Mouse (Mus musculus) heart, embryonic 14.5 days (tissue): ENCODE measurements at regions not wholly inside any gene's neighbourhood (a gene's known extent, or its start where the extent isn't known, plus 50 kb on each side); places are given as distances from the start of the nearest gene placed in this dataset.

Source experiments
- ATAC-seq: fragments of 200-750 bp; cut with Nextera tagmentation; 2 replicates; pipeline ENCODE4 v1.8.0; 2017; ENCODE audit warnings: low read depth, moderate TSS enrichment; ENCODE audit not compliant: insufficient number of reproducible peaks, insufficient read depth, low FRiP score
- H3K27ac ChIP-seq, 2 experiments: fragments of 200-500 bp in 1 of 2; fragments of 300-500 bp in 1 of 2; sonication (generic) in 1 of 2; replicated peaks in 1 of 2; 2 replicates each; pipeline ENCODE4 v1.5.1; 2012 to 2014; ENCODE audit warnings: low read depth in 2 of 2, low read length in 2 of 2, control low read depth in 1 of 2, mild to moderate bottlenecking in 1 of 2, mixed read lengths in 1 of 2; ENCODE audit not compliant: control insufficient read depth in 1 of 2, insufficient read depth in 1 of 2
- H3K27me3 ChIP-seq: fragments of 300-500 bp; sonication (generic); 2 replicates; pipeline ENCODE4 v1.6.1; 2014; ENCODE audit warnings: mild to moderate bottlenecking, low read length, control low read depth; ENCODE audit not compliant: control insufficient read depth, insufficient read depth
- H3K36me3 ChIP-seq: fragments of 300-500 bp; sonication (generic); 2 replicates; pipeline ENCODE4 v1.6.1; 2014; ENCODE audit warnings: mild to moderate bottlenecking, control low read depth, low read length, mixed read lengths; ENCODE audit not compliant: control insufficient read depth, insufficient read depth
- H3K4me1 ChIP-seq, 2 experiments: fragments of 200-500 bp in 1 of 2; fragments of 300-500 bp in 1 of 2; sonication (generic) in 1 of 2; 2 replicates each; pipeline ENCODE4 v1.6.1; 2012 to 2014; ENCODE audit warnings: low read length in 2 of 2, control low read depth in 1 of 2, mixed read lengths in 1 of 2; ENCODE audit not compliant: control insufficient read depth in 2 of 2, insufficient read depth in 2 of 2
- H3K4me2 ChIP-seq: fragments of 300-500 bp; sonication (generic); 2 replicates; pipeline ENCODE4 v1.6.1; 2014; ENCODE audit warnings: mild to moderate bottlenecking, low read length
- H3K4me3 ChIP-seq, 2 experiments: fragments of 200-500 bp in 1 of 2; fragments of 300-500 bp in 1 of 2; sonication (generic) in 1 of 2; 2 replicates each; pipeline ENCODE4 v1.5.1; 2012 to 2014; ENCODE audit warnings: low read length in 2 of 2, mild to moderate bottlenecking in 2 of 2, control low read depth in 1 of 2, low read depth in 1 of 2, moderate library complexity in 1 of 2; ENCODE audit not compliant: control insufficient read depth in 1 of 2, insufficient read depth in 1 of 2
- H3K9ac ChIP-seq: fragments of 300-500 bp; sonication (generic); 2 replicates; pipeline ENCODE4 v1.6.1; 2014; ENCODE audit warnings: mild to moderate bottlenecking, low read length
- H3K9me3 ChIP-seq: fragments of 300-500 bp; sonication (generic); 2 replicates; pipeline ENCODE4 v1.6.1; 2016; ENCODE audit warnings: low read length, control low read depth; ENCODE audit not compliant: control insufficient read depth
- WGBS: fragments of 180-500 bp; shearing (Covaris S2); extraction: QIAGEN DNeasy Blood & Tissue Kit; methylation state at CpG from one replicate; pipeline ENCODE4 v1.1.7; 2014; 5-methylcytosine and 5-hydroxymethylcytosine counted together

GRCm38 (mm10) chr16:77502916-77503315 is 99.0 kb downstream of the Gm11146 start:
- H3K27me3 ChIP-seq = no peaks in the 10 kb centered on the region
- peaks cover 0 to 17% of the 10 kb centered on the region in 2 experiments; a peak in 3 of 4 replicates for H3K4me1 ChIP-seq
- H3K9me3 ChIP-seq = no peaks in the 10 kb centered on the region
- H3K4me3 ChIP-seq = peak overlapping the region in 1 of 2 experiments; percentile 27; a peak in 2 of 4 replicates
- H3K27ac ChIP-seq = no peak overlapping the region
- ATAC-seq = no peak
- H3K9ac ChIP-seq = no peak overlapping the region
- H3K4me2 ChIP-seq = peak overlapping the region; percentile 59
- WGBS = 62% methylated on average over 5 of the region's 5 CpGs
- H3K36me3 ChIP-seq = peaks cover 8% of the 10 kb centered on the region; the same call in 1 of the 2 replicates

GRCm38 (mm10) chr16:77502026-77502425 is 99.9 kb downstream of the Gm11146 start:
- Histone ChIP-seq H3K36me3 (peaks cover 8% of the 10 kb centered on the region; the same call in 1 of the 2 replicates), H3K9ac (peak overlapping the region; percentile 68), H3K4me2 (peak overlapping the region; percentile 67), H3K4me1 (peaks cover 0 to 17% of the 10 kb centered on the region in 2 experiments; a peak in 3 of 4 replicates), H3K9me3 (no peaks in the 10 kb centered on the region), H3K4me3 (peak overlapping the region in 1 of 2 experiments; percentile 52; a peak in 2 of 4 replicates), H3K27ac (peak overlapping the region in 1 of 2 experiments; percentile 33; a peak in 1 of 4 replicates), H3K27me3 (no peaks in the 10 kb centered on the region)
- WGBS = 51% methylated on average over 3 of the region's 3 CpGs
- ATAC-seq = no peak

GRCm38 (mm10) chr16:77500981-77501380 is 100.9 kb downstream of the Gm11146 start:
- WGBS = 16% methylated on average over 4 of the region's 4 CpGs
- no peak for ATAC-seq
- peaks cover 8% of the 10 kb centered on the region; the same call in 1 of the 2 replicates for H3K36me3 ChIP-seq

GRCm38 (mm10) chr16:77500413-77500812 is 101.5 kb downstream of the Gm11146 start:
- peak; percentile 84 for ATAC-seq
- Histone ChIP-seq H3K9ac (peak overlapping the region; percentile 78), H3K36me3 (peaks cover 4% of the 10 kb centered on the region; the same call in 1 of the 2 replicates), H3K9me3 (no peaks in the 10 kb centered on the region), H3K4me2 (peak overlapping the region; percentile 67), H3K27ac (peak overlapping the region; percentile 93 to 97), H3K27me3 (no peaks in the 10 kb centered on the region), H3K4me1 (peaks cover 0 to 17% of the 10 kb centered on the region in 2 experiments; a peak in 3 of 4 replicates), H3K4me3 (peak overlapping the region; percentile 47 to 52; a peak in 3 of 4 replicates)
- WGBS = 5% methylated on average over 6 of the region's 6 CpGs

More at GRCm38 (mm10) chr16:77500981-77501380, 100.9 kb downstream of the Gm11146 start:
- Histone ChIP-seq H3K9me3 (no peaks in the 10 kb centered on the region), H3K27ac (peak overlapping the region; percentile 93 to 97), H3K4me2 (peak overlapping the region; percentile 67), H3K4me3 (peak overlapping the region; percentile 47 to 52; a peak in 3 of 4 replicates), H3K4me1 (peaks cover 0 to 17% of the 10 kb centered on the region in 2 experiments; a peak in 3 of 4 replicates), H3K27me3 (no peaks in the 10 kb centered on the region), H3K9ac (peak overlapping the region; percentile 78)

GRCm38 (mm10) chr16:77499537-77500301 is 102.2 kb downstream of the Gm11146 start:
- Histone ChIP-seq H3K9ac (peak overlapping the region; percentile 78), H3K4me3 (peak overlapping the region; percentile 22 to 52), H3K27me3 (no peaks in the 10 kb centered on the region), H3K9me3 (no peaks in the 10 kb centered on the region), H3K4me2 (peak overlapping the region; percentile 67), H3K36me3 (no peaks in the 10 kb centered on the region), H3K27ac (peak overlapping the region; percentile 93 to 97), H3K4me1 (peaks cover 0 to 17% of the 10 kb centered on the region in 2 experiments; a peak in 3 of 4 replicates)
- 21% methylated on average over 18 of the region's 18 CpGs for WGBS
- peak; percentile 94 for ATAC-seq

GRCm38 (mm10) chr16:77495310-77495709 is 106.6 kb downstream of the Gm11146 start:
- H3K9me3 ChIP-seq = no peaks in the 10 kb centered on the region
- no peaks in the 10 kb centered on the region for H3K27me3 ChIP-seq
- no peak overlapping the region for H3K4me2 ChIP-seq
- H3K4me1 ChIP-seq = peaks cover 0 to 17% of the 10 kb centered on the region in 2 experiments; a peak in 3 of 4 replicates
- H3K36me3 ChIP-seq = no peaks in the 10 kb centered on the region
- ATAC-seq = no peak
- no peak overlapping the region for H3K9ac ChIP-seq
- H3K4me3 ChIP-seq = no peak overlapping the region
- WGBS = 94% methylated on average over 7 of the region's 7 CpGs
- no peak overlapping the region for H3K27ac ChIP-seq

- H3K4me3 ChIP-seq = no peak overlapping the region
- no peaks in the 10 kb centered on the region for H3K36me3 ChIP-seq
- H3K4me2 ChIP-seq = peak overlapping the region; percentile 32
- peak overlapping the region; percentile 33 to 72; a peak in 3 of 4 replicates for H3K27ac ChIP-seq
- no peak overlapping the region for H3K9ac ChIP-seq
- no peaks in the 10 kb centered on the region for H3K9me3 ChIP-seq
- ATAC-seq = 0 out of 2 replicates have a peak, but pooled peaks have one; percentile 47
- peaks cover 0 to 11% of the 10 kb centered on the region in 2 experiments; a peak in 2 of 4 replicates for H3K4me1 ChIP-seq
- H3K27me3 ChIP-seq = no peaks in the 10 kb centered on the region
- WGBS = 14% methylated on average over 7 of the region's 7 CpGs
These were observed 107.9 kb downstream of the Gm11146 start for GRCm38 (mm10) chr16:77494042-77494441.
